Mouse (Mus musculus) NIH3T3 (cell line): ENCODE results near the gene Hoxb8.

Experiments
- DNase-seq: peaks from one replicate; pipeline ENCODE4 v3.0.0-alpha.2; 2012; ENCODE audit warnings: low read depth

Hoxb8 gene

DNA sequence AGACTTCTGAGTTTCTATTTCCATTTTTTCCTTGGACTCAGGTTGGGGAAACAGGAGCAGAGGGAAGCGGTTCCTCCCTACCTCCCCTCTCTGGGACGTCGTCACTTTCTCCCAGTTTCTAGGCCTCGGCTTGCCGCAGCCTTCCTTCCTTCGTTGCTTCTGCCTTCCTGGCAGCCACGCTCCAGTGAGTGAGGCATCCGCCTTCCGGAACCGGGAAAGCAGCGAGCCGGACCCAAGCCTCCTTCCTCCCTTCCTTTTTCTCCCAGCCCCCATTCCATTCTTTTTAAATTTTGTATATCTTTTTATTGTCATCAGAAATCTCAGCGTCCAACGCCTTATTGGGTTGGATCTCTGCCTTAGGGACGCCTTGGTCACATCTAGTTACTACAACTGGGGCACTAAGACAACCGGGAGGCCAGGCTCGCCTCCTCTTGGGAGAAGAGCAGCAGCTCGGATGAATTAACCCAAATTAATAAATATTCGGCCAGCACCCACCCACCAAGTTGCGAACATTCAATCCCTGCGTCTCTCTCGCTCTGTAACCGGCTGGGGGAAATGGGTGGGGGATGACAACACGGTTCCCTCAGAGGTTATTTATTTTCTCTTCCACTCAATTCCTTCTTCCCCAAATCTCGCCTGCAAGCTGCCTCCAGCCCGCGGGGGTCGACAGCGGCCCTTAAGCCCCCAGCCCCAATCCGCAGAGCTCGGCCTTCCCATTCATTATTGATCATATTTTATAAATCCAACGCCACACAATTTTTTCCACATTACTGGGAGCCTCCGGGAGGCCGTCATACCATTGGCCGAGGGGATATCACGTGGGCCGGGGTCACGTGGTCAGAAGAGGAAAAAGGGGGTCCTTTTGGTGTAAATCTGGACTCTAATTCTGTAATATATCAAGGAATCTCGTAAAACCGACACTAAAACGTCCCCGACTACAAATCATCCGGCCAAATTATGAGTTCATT is 4.3 kb downstream of the Hoxb8 start, which contains the start of gene Hoxb7:
Gene Hoxb7, plus strand, starts transcription at position 853 of the 968 bp plus-strand sequence.
- DNase-seq, result no peak

DNA sequence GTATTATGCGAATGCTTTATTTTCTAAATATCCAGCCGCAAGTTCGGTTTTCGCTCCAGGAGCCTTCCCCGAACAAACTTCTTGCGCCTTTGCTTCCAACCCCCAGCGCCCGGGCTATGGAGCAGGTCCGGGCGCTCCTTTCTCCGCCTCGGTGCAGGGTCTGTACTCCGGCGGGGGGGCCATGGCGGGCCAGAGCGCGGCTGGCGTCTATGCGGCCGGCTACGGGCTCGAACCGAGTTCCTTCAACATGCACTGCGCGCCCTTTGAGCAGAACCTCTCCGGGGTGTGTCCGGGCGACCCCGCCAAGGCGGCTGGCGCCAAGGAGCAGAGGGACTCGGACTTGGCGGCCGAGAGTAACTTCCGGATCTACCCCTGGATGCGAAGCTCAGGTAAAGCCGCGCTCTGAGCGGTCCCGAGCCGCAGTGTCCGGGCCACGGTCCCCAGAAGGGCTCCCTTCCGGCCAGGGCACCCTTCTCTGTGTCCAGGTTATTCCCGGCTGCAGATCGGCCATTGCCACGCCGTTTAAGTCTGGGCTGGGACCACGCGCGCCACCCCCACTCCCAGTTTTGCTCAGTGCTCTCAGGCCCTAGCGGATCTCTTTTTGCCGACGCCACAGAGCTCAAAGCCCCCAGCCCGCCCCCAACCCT is 5.2 kb downstream of the Hoxb8 start:
- DNase-seq, result no peak

DNA sequence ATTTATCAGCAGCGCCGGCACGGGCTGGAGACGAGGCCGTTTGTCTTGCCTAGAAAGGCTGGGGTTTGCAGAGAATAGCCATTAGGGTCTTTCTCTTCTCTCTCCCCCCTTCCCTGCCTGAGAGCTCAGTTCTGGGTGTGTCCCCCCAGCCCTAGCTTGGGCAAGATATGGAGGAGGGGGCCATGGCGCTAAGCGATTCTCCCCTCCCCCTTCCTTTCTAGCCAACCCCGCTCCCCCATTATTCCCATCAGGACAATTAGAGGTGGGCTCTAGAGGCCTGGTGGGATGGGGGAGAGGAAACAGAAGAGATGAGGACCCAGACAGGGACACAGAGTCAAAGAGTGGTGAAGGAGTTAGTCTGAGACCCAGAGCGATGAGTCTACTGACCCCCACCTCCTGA is 5.7 kb downstream of the Hoxb8 start:
- no peak for DNase-seq

DNA sequence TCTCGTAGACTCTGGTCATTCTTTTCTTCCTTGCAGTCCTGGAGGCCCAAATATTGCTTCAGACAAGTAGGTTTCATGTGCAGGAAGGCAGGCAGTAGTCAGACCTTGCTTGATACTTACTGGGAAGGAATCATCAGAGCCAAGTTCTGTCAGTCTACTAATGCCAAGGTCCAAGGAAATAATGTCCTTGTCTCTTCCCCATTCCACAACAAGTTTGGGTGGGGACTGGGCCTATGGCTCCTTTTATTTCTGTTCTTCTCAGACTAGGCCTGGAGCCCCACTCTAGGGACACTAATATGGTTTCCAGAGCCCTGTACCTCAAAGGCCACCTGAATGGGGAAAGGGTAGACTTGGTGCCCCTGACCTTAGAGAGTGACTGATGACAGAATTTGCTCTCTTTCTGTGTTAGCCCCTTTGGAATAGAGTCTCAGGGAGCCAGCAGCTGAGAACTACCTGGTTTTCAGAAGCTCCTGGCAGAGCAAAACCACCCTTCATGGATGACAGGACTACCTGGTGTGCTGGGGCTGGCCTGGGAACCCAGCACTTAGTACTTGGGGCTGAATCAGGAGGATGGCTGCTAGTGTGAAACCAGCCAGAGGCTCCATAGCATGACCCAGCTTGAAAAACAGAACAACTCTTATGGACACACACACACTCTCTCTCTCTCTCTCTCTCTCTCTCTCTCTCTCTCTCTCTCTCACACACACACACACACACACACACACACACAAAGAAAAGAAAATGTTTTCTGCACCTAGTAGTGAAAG is 6.9 kb downstream of the Hoxb8 start:
- DNase-seq, result no peak

DNA sequence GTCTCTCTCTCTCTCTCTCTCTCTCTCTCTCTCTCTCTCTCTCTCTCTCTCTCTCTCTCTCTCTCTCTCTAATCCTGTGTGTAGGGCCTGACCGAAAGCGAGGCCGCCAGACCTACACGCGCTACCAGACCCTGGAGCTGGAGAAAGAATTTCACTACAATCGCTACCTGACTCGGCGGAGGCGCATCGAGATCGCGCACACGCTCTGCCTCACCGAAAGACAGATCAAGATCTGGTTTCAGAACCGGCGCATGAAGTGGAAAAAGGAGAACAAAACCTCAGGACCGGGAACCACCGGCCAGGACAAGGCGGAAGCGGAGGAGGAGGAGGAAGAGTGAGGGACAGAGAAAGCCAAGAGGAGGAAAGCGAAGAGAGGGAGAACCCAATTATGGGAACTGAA is 7.6 kb downstream of the Hoxb8 start:
- DNase-seq, result no peak

DNA sequence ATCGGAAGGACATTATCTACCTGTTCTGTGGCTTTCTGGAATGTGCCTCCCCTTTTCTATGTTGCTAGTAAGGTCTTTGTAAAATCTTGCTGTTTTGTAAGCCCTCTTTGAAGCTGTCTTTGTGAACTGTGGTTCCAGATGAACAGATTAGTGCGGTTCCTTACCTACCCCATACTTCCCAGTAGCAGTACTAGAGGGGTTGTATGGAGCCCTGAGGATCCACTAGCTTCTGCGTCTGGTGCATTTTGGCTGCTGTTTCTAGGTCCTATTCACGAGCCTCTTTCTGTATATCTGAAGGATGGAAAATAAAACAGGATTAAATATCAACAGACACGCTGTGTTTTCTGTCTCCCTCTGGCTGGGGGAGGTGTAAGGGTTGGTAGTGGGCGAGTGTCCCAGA is 8.1 kb downstream of the Hoxb8 start:
- no peak for DNase-seq

DNA sequence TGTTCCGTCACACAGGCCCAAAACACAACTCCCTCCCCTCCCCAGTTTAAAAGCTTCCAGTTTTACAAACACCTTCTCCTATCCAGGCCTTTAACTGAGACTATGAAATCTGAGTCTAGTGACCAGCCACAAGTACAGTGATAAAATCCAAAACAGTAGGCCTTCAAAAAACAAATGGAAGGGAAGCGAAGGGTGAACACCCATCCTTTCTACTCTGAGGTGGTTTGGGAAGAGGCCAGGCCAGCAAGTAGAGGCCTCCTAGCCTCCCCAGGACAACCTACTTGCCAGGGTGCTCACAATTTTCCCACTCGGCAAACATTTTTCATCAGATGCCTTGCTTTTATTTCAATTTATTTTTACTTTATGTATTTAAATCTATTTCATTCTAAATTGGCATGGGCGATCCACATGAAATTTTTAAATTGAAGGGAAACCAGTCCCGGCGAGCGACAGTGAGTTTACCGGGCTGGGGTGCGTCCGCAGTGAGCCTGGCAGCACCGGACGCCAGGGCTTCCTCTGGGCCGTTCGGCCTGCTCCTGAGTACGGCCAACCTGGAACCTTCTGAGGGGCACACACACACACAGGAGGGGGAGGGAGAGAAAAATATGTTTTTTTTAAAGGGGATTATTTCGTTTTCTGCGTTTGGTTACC is 9.1 kb downstream of the Hoxb8 start:
- DNase-seq, result no peak

DNA sequence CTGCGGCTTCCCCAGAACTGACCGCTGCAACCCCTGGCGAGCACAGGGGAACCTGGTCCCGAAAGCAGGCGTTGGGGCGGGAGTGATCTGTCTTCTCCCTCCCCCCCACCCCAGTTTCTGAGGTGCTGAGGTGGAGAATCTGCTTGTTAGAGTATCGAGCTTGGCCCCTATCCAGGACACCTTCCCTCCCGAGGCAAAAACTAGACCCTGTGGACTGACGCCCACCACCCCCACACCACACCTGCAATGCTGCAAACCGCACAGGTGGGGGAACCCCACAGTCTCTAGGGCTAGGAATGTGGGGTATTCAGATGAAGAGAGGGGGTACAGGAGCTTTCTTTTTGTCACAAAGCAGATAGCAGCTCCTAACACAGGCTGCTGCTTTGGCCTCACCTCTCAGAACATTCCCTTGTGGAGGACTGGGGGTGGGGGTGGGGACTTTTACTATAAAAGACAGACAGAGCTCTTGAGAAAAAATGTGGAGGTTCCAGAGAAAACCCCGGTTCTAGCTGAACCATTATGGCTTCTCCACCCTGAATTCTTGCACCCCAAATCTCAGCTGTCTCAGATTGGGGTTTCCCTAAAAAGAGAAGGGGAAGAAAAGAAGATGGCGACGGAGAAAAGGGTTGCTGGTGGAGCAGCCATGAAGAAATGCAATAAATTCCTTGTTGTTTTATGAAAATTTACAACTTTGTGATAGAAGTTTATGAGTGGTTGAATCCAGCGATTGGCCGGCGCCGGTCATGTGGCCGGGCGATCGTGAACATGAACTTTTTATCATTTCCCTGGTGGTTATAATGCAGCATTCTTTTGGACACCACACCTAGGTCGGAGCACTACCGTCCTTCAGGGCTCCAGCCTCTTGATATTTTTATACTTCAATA is 10.2 kb downstream of the Hoxb8 start, which contains the start of gene Hoxb6:
Gene Hoxb6, plus strand, starts transcription at position 796 of the 884 bp plus-strand sequence.
- DNase-seq, result peak; percentile 17

DNA sequence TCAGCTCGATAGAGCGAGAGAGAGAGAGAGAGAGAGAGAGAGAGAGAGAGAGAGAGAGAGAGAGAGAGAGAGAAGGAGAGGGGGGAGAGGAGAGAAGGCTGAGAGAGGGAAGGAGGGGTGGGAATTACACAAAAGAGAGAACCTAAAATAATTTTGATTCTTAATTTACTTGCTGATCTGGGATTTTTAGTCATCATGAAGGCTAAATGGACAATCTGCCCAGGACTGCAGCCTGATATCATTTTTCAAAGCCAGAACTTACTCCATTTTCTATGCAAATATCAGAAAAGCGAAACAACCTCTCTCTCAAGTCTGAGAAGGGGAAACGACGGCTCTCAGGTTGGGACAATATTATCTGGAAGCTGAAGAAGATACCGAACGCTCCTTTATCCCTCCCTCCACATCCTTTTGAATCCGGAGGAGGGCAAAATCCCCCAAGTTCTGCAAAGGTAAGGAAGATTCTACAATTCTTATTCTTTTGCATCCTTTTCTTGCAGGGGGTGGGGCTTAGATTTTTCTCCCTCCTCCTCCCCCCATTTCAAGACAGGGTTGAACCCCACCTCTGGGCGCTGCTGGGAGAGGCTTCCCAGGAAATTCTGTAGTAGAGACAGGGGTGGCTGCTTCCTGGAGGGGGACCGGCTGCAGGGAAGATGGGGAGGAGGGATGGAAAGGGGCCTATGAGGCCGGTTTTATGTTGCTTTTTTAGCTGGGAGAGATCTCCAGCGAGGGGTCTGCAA is 11.0 kb downstream of the Hoxb8 start:
- DNase-seq, result no peak

DNA sequence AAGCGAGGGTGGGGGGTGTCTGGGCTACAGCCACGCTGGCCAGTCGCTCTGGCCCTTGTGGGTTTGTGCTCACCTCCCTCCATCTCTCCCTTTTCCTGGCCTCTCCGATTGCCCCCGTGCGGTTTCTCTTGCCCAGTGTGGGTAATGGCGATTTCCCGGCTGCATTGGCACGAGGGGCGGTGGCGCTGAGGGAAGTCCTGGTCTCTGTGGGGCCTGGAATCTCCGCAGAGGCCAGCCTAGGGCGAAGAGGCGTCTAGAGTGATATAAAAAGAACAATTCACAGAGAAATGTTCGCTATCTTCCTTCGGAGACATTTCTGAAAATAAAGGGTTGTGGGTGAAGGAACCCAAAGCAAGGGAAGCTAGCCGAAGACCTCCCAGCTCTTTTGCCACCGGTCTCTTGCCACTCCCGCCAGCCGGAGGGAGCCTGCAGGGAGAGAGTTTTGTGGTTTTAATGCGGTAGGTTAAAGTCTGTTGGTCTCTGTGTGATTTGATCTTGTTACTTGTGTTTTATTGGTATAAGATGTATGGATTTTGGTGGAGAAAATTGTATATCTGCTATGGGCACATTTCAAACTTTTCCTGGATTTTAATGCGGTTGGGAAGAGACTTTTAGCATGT is 11.7 kb downstream of the Hoxb8 start:
- no peak for DNase-seq

DNA sequence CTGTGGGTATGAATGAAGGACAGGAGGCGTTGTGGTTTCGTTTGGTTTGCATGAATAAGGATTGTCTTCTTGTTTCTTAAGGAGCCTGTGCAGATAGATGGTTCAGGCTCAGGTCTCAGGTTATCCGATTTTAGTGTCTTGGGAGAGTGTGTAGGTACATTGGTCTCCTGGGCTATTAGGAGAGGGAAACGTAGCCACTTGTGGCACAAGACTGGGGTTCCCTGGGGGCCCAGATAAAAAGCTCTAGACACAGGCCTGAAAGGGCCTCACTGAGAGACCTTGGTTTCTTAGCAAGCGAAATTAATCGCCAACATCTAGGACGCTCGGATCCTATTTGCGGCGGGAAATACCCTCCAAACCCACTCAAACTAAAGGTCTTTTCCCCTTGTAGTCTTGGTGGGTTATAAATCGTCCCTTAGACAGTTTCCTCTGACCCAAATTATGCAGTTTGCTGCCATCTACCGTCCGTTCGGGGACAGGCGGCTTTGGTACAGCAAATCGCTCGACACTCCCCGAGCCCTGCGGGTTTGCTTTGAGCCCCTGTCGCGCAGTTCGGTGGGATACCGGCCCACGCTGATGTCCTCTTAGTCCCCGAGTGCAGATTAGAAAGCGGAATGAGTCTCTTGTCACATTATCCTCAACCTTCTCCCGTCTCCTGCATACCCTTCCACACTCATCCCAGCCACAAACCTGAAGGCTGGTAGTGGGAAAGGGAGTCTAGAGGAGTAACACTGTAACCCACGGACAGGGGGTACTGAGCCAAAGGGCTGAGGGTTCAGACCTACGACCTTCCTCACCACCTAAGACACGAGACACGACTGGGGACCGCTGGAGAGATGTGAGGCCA is 12.8 kb downstream of the Hoxb8 start:
- DNase-seq, result peak; percentile 74

DNA sequence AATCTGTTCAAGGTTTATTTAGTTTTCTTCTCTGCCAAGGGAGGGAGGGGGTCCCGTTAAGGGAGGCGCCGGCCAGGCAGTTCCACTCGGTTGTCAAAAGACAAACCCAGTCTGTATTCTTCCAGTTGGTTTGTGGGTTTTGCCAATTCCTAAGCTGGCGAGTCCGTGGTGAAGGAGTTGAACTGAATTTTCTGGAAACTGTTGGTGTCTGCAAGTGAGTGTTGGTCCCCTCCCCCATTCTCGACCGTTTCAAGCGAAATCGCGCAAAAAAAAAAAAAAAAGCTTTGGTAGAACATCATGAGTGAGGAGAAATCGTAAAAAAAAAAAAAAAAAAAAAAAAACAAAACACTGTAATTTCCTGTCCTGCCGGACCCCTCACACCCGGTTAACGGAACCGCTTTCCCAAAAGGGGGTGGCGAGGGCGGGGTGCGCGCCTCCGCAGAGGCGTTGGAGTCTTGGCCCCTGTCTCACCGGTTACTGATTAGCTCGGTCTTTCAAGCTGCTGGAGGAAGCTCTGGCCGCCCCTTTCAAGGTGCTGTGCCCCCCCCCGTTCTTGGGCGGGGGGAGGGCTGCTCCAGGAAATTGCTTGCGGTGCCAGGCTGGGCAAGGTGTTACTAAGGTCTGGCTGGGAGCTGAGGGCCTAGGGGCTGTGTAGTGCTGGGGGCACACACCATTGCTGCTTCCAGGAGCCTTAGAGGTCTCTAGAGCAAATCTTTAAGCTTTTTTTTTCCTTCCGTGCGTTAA is 13.6 kb downstream of the Hoxb8 start:
- DNase-seq, result no peak

DNA sequence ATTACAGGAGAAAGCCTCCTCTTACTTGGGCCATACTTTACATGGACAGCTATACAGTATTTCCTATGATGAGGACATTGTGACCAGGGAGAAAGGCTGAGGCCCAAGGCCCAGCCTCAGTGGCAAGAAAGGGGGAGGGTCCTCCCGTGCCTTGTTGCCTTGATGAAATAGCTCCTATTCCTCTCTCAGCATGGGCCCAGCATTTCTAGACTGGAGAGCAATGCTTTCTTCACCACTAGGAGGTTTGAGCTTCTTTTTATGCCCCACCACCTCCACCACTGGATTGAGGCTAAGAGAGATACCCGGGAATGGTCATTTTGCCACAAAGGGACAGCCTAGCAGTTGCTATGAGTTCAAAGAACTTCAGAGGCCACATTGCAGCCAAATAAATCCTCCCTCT is 15.3 kb downstream of the Hoxb8 start:
- DNase-seq, result no peak

DNA sequence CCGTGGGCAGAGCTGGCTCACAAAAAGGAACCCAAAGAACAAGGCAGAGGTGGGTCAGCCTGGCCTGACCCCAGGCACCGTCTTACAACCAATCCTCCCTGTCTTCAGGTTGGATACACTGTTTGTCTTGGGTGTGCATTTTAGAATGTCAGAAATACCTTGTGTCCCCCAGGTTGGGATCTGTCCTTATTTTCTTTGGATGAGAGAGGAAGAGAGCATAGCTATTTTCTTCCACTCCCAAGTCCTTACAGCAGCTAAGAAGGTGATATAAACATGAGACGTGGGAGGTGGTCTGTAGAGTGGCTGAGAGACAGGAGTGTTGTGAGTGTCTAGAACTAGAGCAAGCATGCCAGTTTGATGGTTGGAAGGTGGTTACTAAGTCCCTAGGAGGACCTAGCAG is 15.7 kb downstream of the Hoxb8 start:
- DNase-seq, result no peak

DNA sequence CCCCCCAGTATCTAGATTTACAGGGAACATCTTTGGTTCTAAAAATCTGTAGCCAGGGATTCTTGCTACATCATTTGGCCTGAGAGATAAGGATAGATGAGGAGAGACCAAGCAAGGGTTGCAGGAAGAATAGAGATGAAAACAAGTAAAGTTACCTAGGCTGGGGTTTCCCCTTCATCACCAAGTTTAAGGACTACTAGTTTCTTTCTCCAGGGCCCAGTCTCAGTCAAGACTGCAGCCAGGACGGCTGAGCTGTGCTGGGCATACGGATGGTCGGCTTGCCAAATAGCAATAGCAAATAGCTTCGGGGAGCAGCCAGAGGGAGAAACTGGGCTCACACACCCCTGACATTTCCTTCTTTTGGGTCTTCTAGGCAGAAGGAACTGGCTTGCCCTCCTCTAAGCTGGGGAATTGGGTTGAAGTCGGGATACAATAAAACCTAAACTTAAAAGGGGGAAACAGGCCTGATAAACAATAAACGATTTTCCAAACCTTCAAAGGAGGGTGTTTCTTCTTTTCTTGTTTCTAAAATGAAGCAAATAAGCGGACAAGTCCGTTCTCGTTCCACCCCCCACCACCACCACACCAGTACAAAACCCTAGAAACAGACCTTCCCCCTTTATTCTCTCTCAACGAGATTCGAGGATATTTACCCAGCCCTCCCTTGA is 16.4 kb downstream of the Hoxb8 start:
- DNase-seq, result no peak

DNA sequence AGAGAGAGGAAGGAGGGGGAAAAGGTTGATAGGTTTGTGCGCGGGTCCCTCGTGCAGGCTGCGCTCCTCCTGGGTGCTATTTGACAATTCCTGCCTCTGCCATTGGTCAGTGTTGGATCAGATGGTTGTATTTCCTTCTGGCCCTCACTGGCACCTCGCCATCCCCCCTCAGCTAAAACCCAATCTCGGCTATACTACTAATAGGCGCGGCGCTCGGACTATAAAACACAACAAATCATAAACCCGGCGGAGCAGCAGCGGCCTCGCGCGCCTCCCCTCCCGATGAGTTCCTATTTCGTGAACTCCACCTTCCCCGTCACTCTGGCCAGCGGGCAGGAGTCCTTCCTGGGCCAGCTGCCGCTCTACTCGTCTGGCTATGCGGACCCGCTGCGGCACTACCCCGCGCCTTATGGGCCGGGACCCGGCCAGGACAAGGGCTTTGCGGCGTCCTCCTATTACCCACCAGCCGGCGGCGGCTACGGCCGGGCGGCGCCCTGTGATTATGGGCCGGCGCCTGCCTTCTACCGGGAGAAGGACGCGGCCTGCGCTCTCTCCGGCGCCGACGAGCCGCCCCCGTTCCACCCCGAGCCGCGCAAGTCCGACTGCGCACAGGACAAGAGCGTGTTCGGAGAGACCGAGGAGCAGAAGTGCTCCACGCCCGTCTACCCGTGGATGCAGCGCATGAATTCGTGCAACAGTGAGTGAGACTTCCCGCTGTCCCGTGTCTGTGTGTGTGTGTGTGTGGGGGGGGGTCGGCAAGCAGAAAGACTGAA is 17.4 kb downstream of the Hoxb8 start:
- no peak for DNase-seq

DNA sequence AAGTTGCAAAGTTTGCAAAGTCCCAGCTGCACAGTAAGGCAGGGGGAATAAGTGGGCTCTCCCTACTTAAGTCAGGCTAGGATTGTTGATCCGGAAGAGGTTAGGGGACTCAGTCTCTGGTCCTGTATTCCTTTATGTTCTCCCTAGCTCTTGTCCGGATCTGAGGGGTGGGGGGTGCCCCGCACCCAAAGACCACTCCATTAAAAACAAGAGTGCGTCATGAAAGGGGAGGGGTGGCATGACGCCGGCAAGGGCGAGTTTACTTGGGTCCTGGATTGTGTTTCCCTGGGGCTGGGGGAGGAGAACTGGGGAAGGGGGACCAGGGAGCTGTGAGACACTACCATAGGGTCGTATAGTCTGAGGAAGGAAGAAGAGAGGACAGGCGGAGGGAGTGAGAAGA is 18.1 kb downstream of the Hoxb8 start:
- no peak for DNase-seq
